Mouse (Mus musculus): ENCODE results near the gene Baiap2l1. TPM values are rescaled to one million over a fixed set of nuclear protein-coding genes. Genes with fewer than 3 reads are reported as not detected.

Baiap2l1 gene
- polyA plus RNA-seq, 1 experiment, result 2.3 TPM

DNA sequence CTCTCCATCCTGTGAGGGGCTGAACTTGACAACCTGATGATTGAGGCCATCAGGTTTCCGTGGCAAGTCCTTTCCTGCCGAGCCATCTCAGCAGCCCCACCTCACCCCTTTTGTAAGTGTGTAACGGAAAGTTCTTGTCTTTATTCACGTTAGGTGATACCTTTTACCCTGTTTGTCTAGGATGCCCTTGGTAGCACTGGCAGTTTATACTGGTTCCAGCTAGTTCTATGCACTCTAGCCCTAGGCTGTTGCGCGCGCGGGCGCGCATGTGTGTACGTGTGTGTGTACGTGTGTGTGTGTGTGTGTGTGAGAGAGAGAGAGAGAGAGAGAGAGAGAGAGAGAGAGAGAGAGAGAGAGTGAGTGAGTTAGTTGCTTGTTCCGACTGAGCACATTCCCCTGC, 94.4 kb downstream of the Baiap2l1 start:
- Histone ChIP-seq H3K4me3 (ENCODE audit: control insufficient read depth, low read depth, low read length) (no peak overlapping the region), H3K4me1 (ENCODE audit: control insufficient read depth, insufficient read depth, low read length) (peaks cover 3% of the 10 kb centered on the region; the same call in 1 of the 2 replicates), H3K27me3 (ENCODE audit: control insufficient read depth, insufficient read depth, low read length) (no peaks in the 10 kb centered on the region), H3K36me3 (ENCODE audit: control insufficient read depth, insufficient read depth, low read length) (no peaks in the 10 kb centered on the region), H3K27ac (ENCODE audit: control insufficient read depth, insufficient read depth, low read depth, low read length) (no peak overlapping the region)
- TF ChIP-seq POLR2A (IDR thresholded peaks at IDR 0.05; ENCODE audit: control insufficient read depth, low read depth, low read length), result no peak
- no peak for TF ChIP-seq CTCF (IDR thresholded peaks at IDR 0.05; ENCODE audit: control insufficient read depth, insufficient read depth, insufficient replicate concordance, low read depth, low read length)

GRCm38 (mm10) chr5:144263082-144263481, 94.8 kb downstream of the Baiap2l1 start:
- Histone ChIP-seq H3K27ac (ENCODE audit: control insufficient read depth, insufficient read depth, low read depth, low read length) (no peak overlapping the region), H3K36me3 (ENCODE audit: control insufficient read depth, insufficient read depth, low read length) (no peaks in the 10 kb centered on the region), H3K4me3 (ENCODE audit: control insufficient read depth, low read depth, low read length) (no peak overlapping the region), H3K4me1 (ENCODE audit: control insufficient read depth, insufficient read depth, low read length) (peaks cover 5% of the 10 kb centered on the region; the same call in 1 of the 2 replicates), H3K27me3 (ENCODE audit: control insufficient read depth, insufficient read depth, low read length) (no peaks in the 10 kb centered on the region)
- TF ChIP-seq CTCF (IDR thresholded peaks at IDR 0.05; ENCODE audit: control insufficient read depth, insufficient read depth, insufficient replicate concordance, low read depth, low read length), result no peak
- no peak for TF ChIP-seq POLR2A (IDR thresholded peaks at IDR 0.05; ENCODE audit: control insufficient read depth, low read depth, low read length)

DNA sequence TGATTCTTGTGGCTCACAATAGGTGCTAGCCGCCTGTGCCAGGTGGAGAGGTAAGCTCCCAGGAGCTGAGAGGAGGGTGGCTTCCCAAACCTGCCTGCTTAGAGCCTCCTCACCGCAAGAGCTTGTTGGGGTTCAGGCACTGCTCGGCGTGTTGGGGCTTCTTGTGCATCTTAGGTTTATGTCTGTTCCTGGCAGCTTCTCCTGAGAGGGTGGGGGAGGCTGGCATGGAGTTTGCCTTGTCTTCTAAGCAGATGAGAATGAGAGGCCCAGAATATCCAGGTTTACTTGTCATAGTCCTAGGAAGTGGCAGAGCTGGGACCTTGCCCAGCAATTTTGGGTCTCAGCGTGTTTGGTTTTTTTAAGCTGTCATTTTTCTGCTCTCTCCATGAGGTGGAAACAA, 96.1 kb downstream of the Baiap2l1 start:
- no peaks in the 10 kb centered on the region for H3K27me3 ChIP-seq (ENCODE audit: control insufficient read depth, insufficient read depth, low read length)
- H3K36me3 ChIP-seq (ENCODE audit: control insufficient read depth, insufficient read depth, low read length), result no peaks in the 10 kb centered on the region
- no peak overlapping the region for H3K27ac ChIP-seq (ENCODE audit: control insufficient read depth, insufficient read depth, low read depth, low read length)
- H3K4me3 ChIP-seq (ENCODE audit: control insufficient read depth, low read depth, low read length), result no peak overlapping the region
- TF ChIP-seq POLR2A (IDR thresholded peaks at IDR 0.05; ENCODE audit: control insufficient read depth, low read depth, low read length) (no peak), CTCF (IDR thresholded peaks at IDR 0.05; ENCODE audit: control insufficient read depth, insufficient read depth, insufficient replicate concordance, low read depth, low read length) (no peak)
- H3K4me1 ChIP-seq (ENCODE audit: control insufficient read depth, insufficient read depth, low read length), result peaks cover 9% of the 10 kb centered on the region

- H3K36me3 ChIP-seq (ENCODE audit: control insufficient read depth, insufficient read depth, low read length), result no peaks in the 10 kb centered on the region
- H3K4me1 ChIP-seq (ENCODE audit: control insufficient read depth, insufficient read depth, low read length), result peaks cover 13% of the 10 kb centered on the region
- H3K27me3 ChIP-seq (ENCODE audit: control insufficient read depth, insufficient read depth, low read length), result no peaks in the 10 kb centered on the region
- no peak overlapping the region for H3K4me3 ChIP-seq (ENCODE audit: control insufficient read depth, low read depth, low read length)
- TF ChIP-seq CTCF (IDR thresholded peaks at IDR 0.05; ENCODE audit: control insufficient read depth, insufficient read depth, insufficient replicate concordance, low read depth, low read length), result no peak
- TF ChIP-seq POLR2A (IDR thresholded peaks at IDR 0.05; ENCODE audit: control insufficient read depth, low read depth, low read length), result no peak
- no peak overlapping the region for H3K27ac ChIP-seq (ENCODE audit: control insufficient read depth, insufficient read depth, low read depth, low read length)
Measured at GRCm38 (mm10) chr5:144261309-144261708, 96.6 kb downstream of the Baiap2l1 start.

DNA sequence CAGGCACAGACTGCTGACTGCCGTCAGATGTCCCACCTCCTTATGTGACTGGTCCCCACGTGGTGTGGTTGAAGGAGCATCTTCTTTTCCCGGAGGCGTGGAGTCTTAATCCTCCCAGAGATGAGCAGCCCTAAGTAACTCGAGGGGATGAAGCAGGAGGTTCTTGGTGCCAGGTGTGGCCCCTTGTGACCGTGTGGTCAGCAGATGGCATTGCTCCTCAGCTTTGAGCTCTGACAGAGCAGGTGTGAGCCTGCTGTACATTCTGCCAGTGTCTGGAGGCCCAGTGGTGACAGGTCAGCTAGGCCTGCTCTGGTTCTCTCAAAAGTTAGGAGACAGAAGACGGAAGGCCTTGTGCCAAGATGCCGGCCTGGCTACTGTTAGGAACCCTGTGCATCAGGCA, 97.4 kb downstream of the Baiap2l1 start:
- peaks cover 18% of the 10 kb centered on the region for H3K4me1 ChIP-seq (ENCODE audit: control insufficient read depth, insufficient read depth, low read length)
- no peak overlapping the region for H3K27ac ChIP-seq (ENCODE audit: control insufficient read depth, insufficient read depth, low read depth, low read length)
- no peaks in the 10 kb centered on the region for H3K27me3 ChIP-seq (ENCODE audit: control insufficient read depth, insufficient read depth, low read length)
- no peak overlapping the region for H3K4me3 ChIP-seq (ENCODE audit: control insufficient read depth, low read depth, low read length)
- no peaks in the 10 kb centered on the region for H3K36me3 ChIP-seq (ENCODE audit: control insufficient read depth, insufficient read depth, low read length)
- TF ChIP-seq POLR2A (IDR thresholded peaks at IDR 0.05; ENCODE audit: control insufficient read depth, low read depth, low read length) (no peak), CTCF (IDR thresholded peaks at IDR 0.05; ENCODE audit: control insufficient read depth, insufficient read depth, insufficient replicate concordance, low read depth, low read length) (no peak)

GRCm38 (mm10) chr5:144259228-144259627, 98.7 kb downstream of the Baiap2l1 start:
- TF ChIP-seq CTCF (IDR thresholded peaks at IDR 0.05; ENCODE audit: control insufficient read depth, insufficient read depth, insufficient replicate concordance, low read depth, low read length), result no peak
- no peak for TF ChIP-seq POLR2A (IDR thresholded peaks at IDR 0.05; ENCODE audit: control insufficient read depth, low read depth, low read length)
- Histone ChIP-seq H3K27ac (ENCODE audit: control insufficient read depth, insufficient read depth, low read depth, low read length) (no peak overlapping the region), H3K4me1 (ENCODE audit: control insufficient read depth, insufficient read depth, low read length) (peaks cover 23% of the 10 kb centered on the region), H3K4me3 (ENCODE audit: control insufficient read depth, low read depth, low read length) (no peak overlapping the region), H3K27me3 (ENCODE audit: control insufficient read depth, insufficient read depth, low read length) (no peaks in the 10 kb centered on the region), H3K36me3 (ENCODE audit: control insufficient read depth, insufficient read depth, low read length) (no peaks in the 10 kb centered on the region)

DNA sequence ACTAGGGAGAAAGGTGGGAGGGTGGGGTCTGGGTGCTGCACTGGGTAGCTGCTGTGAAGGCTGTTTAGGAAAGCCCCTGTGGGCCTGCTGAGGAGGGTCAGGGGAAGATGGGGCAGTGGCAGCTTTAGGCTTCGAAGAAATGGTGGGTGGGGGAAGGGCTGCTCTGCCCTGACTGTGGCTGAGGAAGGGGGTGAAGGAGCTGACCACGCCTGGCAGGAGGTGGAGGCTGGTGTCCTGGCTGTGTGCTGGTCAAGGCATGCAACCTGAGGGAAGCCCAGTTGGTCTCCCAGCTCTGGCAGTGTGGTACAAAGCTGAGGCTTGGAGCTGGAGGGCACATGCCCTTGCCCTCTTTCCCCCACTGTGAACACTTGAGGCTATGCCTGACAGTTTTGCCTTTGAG, 99.2 kb downstream of the Baiap2l1 start:
- Histone ChIP-seq H3K27ac (ENCODE audit: control insufficient read depth, insufficient read depth, low read depth, low read length) (no peak overlapping the region), H3K36me3 (ENCODE audit: control insufficient read depth, insufficient read depth, low read length) (no peaks in the 10 kb centered on the region), H3K4me1 (ENCODE audit: control insufficient read depth, insufficient read depth, low read length) (peaks cover 26% of the 10 kb centered on the region), H3K4me3 (ENCODE audit: control insufficient read depth, low read depth, low read length) (no peak overlapping the region), H3K27me3 (ENCODE audit: control insufficient read depth, insufficient read depth, low read length) (no peaks in the 10 kb centered on the region)
- no peak for TF ChIP-seq POLR2A (IDR thresholded peaks at IDR 0.05; ENCODE audit: control insufficient read depth, low read depth, low read length)
- TF ChIP-seq CTCF (IDR thresholded peaks at IDR 0.05; ENCODE audit: control insufficient read depth, insufficient read depth, insufficient replicate concordance, low read depth, low read length), result no peak

GRCm38 (mm10) chr5:144258131-144258611, 99.7 kb downstream of the Baiap2l1 start:
- H3K27ac ChIP-seq (ENCODE audit: control insufficient read depth, insufficient read depth, low read depth, low read length), result no peak overlapping the region
- H3K36me3 ChIP-seq (ENCODE audit: control insufficient read depth, insufficient read depth, low read length), result no peaks in the 10 kb centered on the region
- H3K4me3 ChIP-seq (ENCODE audit: control insufficient read depth, low read depth, low read length), result no peak overlapping the region
- peaks cover 26% of the 10 kb centered on the region for H3K4me1 ChIP-seq (ENCODE audit: control insufficient read depth, insufficient read depth, low read length)
- H3K27me3 ChIP-seq (ENCODE audit: control insufficient read depth, insufficient read depth, low read length), result no peaks in the 10 kb centered on the region
- TF ChIP-seq POLR2A (IDR thresholded peaks at IDR 0.05; ENCODE audit: control insufficient read depth, low read depth, low read length), result no peak
- no peak for TF ChIP-seq CTCF (IDR thresholded peaks at IDR 0.05; ENCODE audit: control insufficient read depth, insufficient read depth, insufficient replicate concordance, low read depth, low read length)
